Mouse (Mus musculus): ENCODE measurements around the gene Alox5.

Alox5 gene

GRCm38 (mm10) chr6:116417518-116418315 is 43.3 kb downstream of the Alox5 start:
- peak; percentile 25 for DNase-seq (ENCODE audit: low read depth)

- no peak for DNase-seq (ENCODE audit: low read depth)
These were observed 44.9 kb downstream of the Alox5 start for GRCm38 (mm10) chr6:116416000-116416552.

- no peak for DNase-seq (ENCODE audit: low read depth)
These were observed 45.8 kb downstream of the Alox5 start for GRCm38 (mm10) chr6:116415126-116415676.

GRCm38 (mm10) chr6:116412546-116413325 is 48.2 kb downstream of the Alox5 start:
- no peak for DNase-seq (ENCODE audit: low read depth)

GRCm38 (mm10) chr6:116411716-116412115 is 49.3 kb downstream of the Alox5 start:
- no peak for DNase-seq (ENCODE audit: low read depth)

GRCm38 (mm10) chr6:116410436-116410835 is 50.5 kb downstream of the Alox5 start:
- DNase-seq (ENCODE audit: low read depth): no peak

- DNase-seq (ENCODE audit: low read depth): no peak
These were observed 52.9 kb downstream of the Alox5 start for GRCm38 (mm10) chr6:116407956-116408657.

GRCm38 (mm10) chr6:116407216-116407615 is 53.8 kb downstream of the Alox5 start:
- DNase-seq (ENCODE audit: low read depth): no peak

GRCm38 (mm10) chr6:116406680-116407079 is 54.3 kb downstream of the Alox5 start:
- no peak for DNase-seq (ENCODE audit: low read depth)

- DNase-seq (ENCODE audit: low read depth): no peak
These were observed 54.8 kb downstream of the Alox5 start for GRCm38 (mm10) chr6:116406152-116406551.

GRCm38 (mm10) chr6:116405715-116406114 is 55.3 kb downstream of the Alox5 start:
- no peak for DNase-seq (ENCODE audit: low read depth)

- DNase-seq (ENCODE audit: low read depth): no peak
These were observed 55.7 kb downstream of the Alox5 start for GRCm38 (mm10) chr6:116405243-116405642.

- DNase-seq (ENCODE audit: low read depth): no peak
These were observed 58.6 kb downstream of the Alox5 start for GRCm38 (mm10) chr6:116402426-116402825.

GRCm38 (mm10) chr6:116401746-116402423 is 59.1 kb downstream of the Alox5 start:
- DNase-seq (ENCODE audit: low read depth): no peak

GRCm38 (mm10) chr6:116398136-116398535 is 62.8 kb downstream of the Alox5 start:
- no peak for DNase-seq (ENCODE audit: low read depth)

- no peak for DNase-seq (ENCODE audit: low read depth)
These were observed 63.4 kb downstream of the Alox5 start for GRCm38 (mm10) chr6:116397621-116398020.

GRCm38 (mm10) chr6:116394916-116395648 is 65.9 kb downstream of the Alox5 start:
- no peak for DNase-seq (ENCODE audit: low read depth)

- no peak for DNase-seq (ENCODE audit: low read depth)
These were observed 71.5 kb downstream of the Alox5 start for GRCm38 (mm10) chr6:116389481-116389880.

- DNase-seq (ENCODE audit: low read depth): no peak
These were observed 72.9 kb downstream of the Alox5 start for GRCm38 (mm10) chr6:116388068-116388467.

- no peak for DNase-seq (ENCODE audit: low read depth)
These were observed 74.5 kb downstream of the Alox5 start for GRCm38 (mm10) chr6:116386506-116386905.

- DNase-seq (ENCODE audit: low read depth): no peak
These were observed 74.9 kb downstream of the Alox5 start for GRCm38 (mm10) chr6:116386045-116386415.
